32 mouse cellular contexts compared by ENCODE assay signal in the genomic region with DNA sequence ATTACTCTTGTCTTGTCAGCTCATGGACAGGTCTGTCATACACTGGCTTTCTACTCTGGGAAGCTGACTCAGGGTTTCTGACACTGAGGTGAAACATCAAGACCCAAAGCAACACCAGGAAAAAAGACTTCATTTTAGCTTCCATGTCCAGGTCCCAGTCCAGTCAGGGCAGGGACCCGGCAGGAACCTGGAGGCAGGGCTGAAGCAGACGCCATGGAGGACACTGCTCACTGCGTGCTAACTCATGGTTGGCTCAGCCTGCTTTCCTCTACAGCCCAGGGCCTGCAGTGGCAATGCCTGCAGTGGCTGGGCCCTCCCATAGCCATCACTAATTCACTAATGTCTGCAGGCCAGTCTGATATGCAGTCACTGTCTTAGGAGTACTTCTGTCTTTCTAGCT.
"Had no signal": no experiment of that assay in that cellular context is flagged by ENCODE, and none has a peak within 500 bp of the region (broad histone marks: within the 10 kb centered on the region; RNA-seq: fewer than 3 reads in every experiment).

No protein-coding gene starts in this region.

- H3K4me3 ChIP-seq: heart, embryonic 13.5 days; heart, embryonic 15.5 days; hindbrain, embryonic 10.5 days; hindbrain, embryonic 12.5 days; hindbrain, embryonic 13.5 days; hindbrain, embryonic 15.5 days; intestine, embryonic 15.5 days; kidney, embryonic 15.5 days; layer of hippocampus, adult 2 months; left cerebral cortex, adult 2 months had no signal

- H3K27ac ChIP-seq: heart, embryonic 13.5 days; heart, embryonic 15.5 days; hindbrain, embryonic 10.5 days; hindbrain, embryonic 12.5 days; hindbrain, embryonic 13.5 days; hindbrain, embryonic 14.5 days; hindbrain, embryonic 15.5 days; hindbrain, postnatal 0 days; intestine, embryonic 15.5 days; kidney, embryonic 15.5 days; kidney, postnatal 0 days; left cerebral cortex, adult 2 months had no signal

- DNase-seq: heart, postnatal 10 days; heart, postnatal 36 days; heart, postnatal 4 days; kidney, adult 11 months; kidney, adult 18-20 months; kidney, adult 2 months; kidney, adult 8-10 months; kidney, adult 9 months; kidney, postnatal 10 days; kidney, postnatal 14 days; kidney, postnatal 25 days; kidney, postnatal 36 days; kidney, postnatal 4 days; layer of hippocampus, adult 9-11 months; layer of hippocampus, postnatal 36 days had no signal

- H3K27me3 ChIP-seq: heart, embryonic 13.5 days; heart, embryonic 15.5 days; hindbrain, embryonic 12.5 days; hindbrain, embryonic 13.5 days; hindbrain, embryonic 15.5 days; intestine, embryonic 15.5 days; kidney, embryonic 15.5 days had no signal

- ATAC-seq: hindbrain, embryonic 16.5 days; hindbrain, postnatal 0 days; inflammation-experienced regulatory T-cells, adult 6 months; intestine, embryonic 15.5 days; intestine, embryonic 16.5 days; intestine, postnatal 0 days had no signal

- H3K9me3 ChIP-seq: heart, embryonic 13.5 days; heart, embryonic 15.5 days; hindbrain, embryonic 10.5 days; hindbrain, embryonic 12.5 days; hindbrain, embryonic 13.5 days; hindbrain, embryonic 15.5 days; intestine, embryonic 15.5 days; kidney, embryonic 15.5 days had no signal

- H3K36me3 ChIP-seq: intestine, embryonic 15.5 days had no signal
